Mouse (Mus musculus) C2C12 (cell line): ENCODE data around the gene Akap10.

Experiments used
- CTCF ChIP-seq: IDR thresholded peaks from one replicate; pipeline ENCODE4 v1.5.1; 2011; ENCODE audit not compliant: control insufficient read depth, insufficient read depth, insufficient read length
- MYOD1 ChIP-seq: IDR thresholded peaks from one replicate; pipeline ENCODE4 v1.6.1; 2011; ENCODE audit warnings: low read depth; ENCODE audit not compliant: control insufficient read depth, insufficient read length

GRCm38 (mm10) chr11:61967034-61967433 is 37.0 kb upstream of the Akap10 start:
- no peak for TF ChIP-seq MYOD1
- no peak for TF ChIP-seq CTCF
